In the genomic region with DNA sequence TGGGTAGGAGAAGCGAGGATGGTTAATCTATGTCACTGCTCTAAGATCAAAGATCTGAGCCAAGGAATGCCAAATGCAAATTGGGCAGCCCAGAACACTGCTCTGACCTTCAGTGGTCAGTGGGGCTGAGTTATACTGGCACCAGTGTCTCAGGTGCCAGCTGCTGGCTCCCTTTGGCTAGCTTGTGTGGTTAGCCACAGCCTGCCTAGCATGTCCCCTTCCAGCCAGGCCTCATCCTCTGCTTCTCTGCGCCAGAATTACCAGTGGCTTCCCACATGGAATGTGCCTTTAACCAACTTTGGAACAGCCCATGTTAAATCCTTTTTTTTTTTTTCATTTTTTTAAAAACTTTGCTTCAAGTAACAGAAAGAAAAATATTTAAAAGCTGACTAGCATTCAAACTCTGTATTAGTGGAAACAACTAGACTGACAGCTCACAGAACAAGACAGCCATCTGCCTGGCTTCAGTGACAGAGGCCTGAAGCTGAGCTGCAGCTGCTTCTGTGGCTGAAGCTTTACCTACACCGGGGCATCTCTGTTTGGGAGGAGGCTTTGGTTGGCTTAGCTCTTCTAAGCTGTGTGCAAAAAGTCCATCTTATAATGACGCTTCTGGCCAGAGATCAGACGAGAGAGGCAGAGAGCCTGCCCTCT, we compare ENCODE assay signal across 27 mouse cellular contexts. TPM values are rescaled to one million over a fixed set of nuclear protein-coding genes. Genes with fewer than 3 reads are reported as not detected.
A peak's percentile ranks its signal among the peaks of the same experiment; 100 is the strongest.
DNase-seq lines count a peak whose midpoint lies in the region; ATAC-seq and TF ChIP-seq lines count a peak whose summit lies in the region.
"Had no signal": no experiment of that assay in that cellular context is flagged by ENCODE, and none has a peak within 500 bp of the region (broad histone marks: within the 10 kb centered on the region; RNA-seq: fewer than 3 reads in every experiment).

No protein-coding gene starts in this region.

- H3K27me3 ChIP-seq in embryonic facial prominence, embryonic 13.5 days, result no peaks in the 10 kb centered on the region
- H3K27me3 ChIP-seq in embryonic facial prominence, embryonic 10.5 days (replicated peaks; ENCODE audit: low read depth, poor library complexity, severe bottlenecking), result no peaks in the 10 kb centered on the region
- no peaks in the 10 kb centered on the region for H3K27me3 ChIP-seq in megakaryocyte, embryonic 14.5 days (replicated peaks)
- no peaks in the 10 kb centered on the region for H3K27me3 ChIP-seq in CH12.LX (replicated peaks)
- H3K27me3 ChIP-seq: forebrain, embryonic 15.5 days; limb, embryonic 13.5 days; midbrain, embryonic 13.5 days; neural tube, embryonic 12.5 days had no signal

- peaks cover 13% of the 10 kb centered on the region; the same call in 1 of the 2 replicates for H3K4me1 ChIP-seq in embryonic facial prominence, embryonic 13.5 days
- H3K4me1 ChIP-seq in embryonic facial prominence, embryonic 10.5 days, result no peaks in the 10 kb centered on the region
- H3K4me1 ChIP-seq in megakaryocyte, embryonic 14.5 days, result peaks cover 99% of the 10 kb centered on the region
- peaks cover 45 to 68% of the 10 kb centered on the region in 2 experiments for H3K4me1 ChIP-seq in CH12.LX (ENCODE audit: control insufficient read depth in 1 of 2, insufficient read depth in 2 of 2)
- peaks cover 4% of the 10 kb centered on the region for H3K4me1 ChIP-seq in embryonic fibroblast, embryonic 13.5 days (ENCODE audit: control insufficient read depth, insufficient read depth, low read length)
- H3K4me1 ChIP-seq: neural tube, embryonic 12.5 days had no signal

- peak overlapping the region; percentile 72 for H3K27ac ChIP-seq in embryonic facial prominence, embryonic 13.5 days
- no peak overlapping the region for H3K27ac ChIP-seq in embryonic facial prominence, embryonic 10.5 days (replicated peaks)
- no peak overlapping the region for H3K27ac ChIP-seq in CH12.LX (ENCODE audit: insufficient read depth, low read depth)
- H3K27ac ChIP-seq in embryonic fibroblast, embryonic 13.5 days (ENCODE audit: insufficient read depth, low read length), result peak overlapping the region; percentile 62
- H3K27ac ChIP-seq: forebrain, embryonic 15.5 days; hindbrain, embryonic 10.5 days; kidney, postnatal 0 days; limb, embryonic 13.5 days; midbrain, embryonic 13.5 days; neural tube, embryonic 12.5 days had no signal

- in situ Hi-C loops in CH12.LX (cut with MboI; ENCODE audit: low pct_ligation_motif_present, low pct_unique_long_range_greater_than_20kb, low sequenced_read_pairs), result no loop called here

- no peaks in the 10 kb centered on the region for H3K9me3 ChIP-seq in embryonic facial prominence, embryonic 13.5 days
- no peaks in the 10 kb centered on the region for H3K9me3 ChIP-seq in embryonic facial prominence, embryonic 10.5 days
- no peaks in the 10 kb centered on the region for H3K9me3 ChIP-seq in megakaryocyte, embryonic 14.5 days
- no peaks in the 10 kb centered on the region for H3K9me3 ChIP-seq in CH12.LX (replicated peaks; ENCODE audit: low read length)
- H3K9me3 ChIP-seq: forebrain, embryonic 15.5 days; hindbrain, embryonic 10.5 days; limb, embryonic 13.5 days; midbrain, embryonic 13.5 days; neural tube, embryonic 12.5 days had no signal

- dilution Hi-C loops in CH12.LX (cut with MboI; ENCODE audit: extremely low pct_ligation_motif_present, extremely low pct_unique_long_range_greater_than_20kb, low sequenced_read_pairs), result no loop called here

- TF ChIP-seq CTCF in CH12.LX (conservative IDR thresholded peaks at IDR 0.05 in 1 of 2, IDR thresholded peaks at IDR 0.05 in 1 of 2; ENCODE audit: low read depth in 2 of 2, low read length in 2 of 2), result no peak
- TF ChIP-seq CTCF in embryonic fibroblast, embryonic 13.5 days (IDR thresholded peaks at IDR 0.05; ENCODE audit: borderline replicate concordance, insufficient read depth, low read length), result no peak

- H3K4me3 ChIP-seq in embryonic facial prominence, embryonic 13.5 days, result no peak overlapping the region
- H3K4me3 ChIP-seq in embryonic facial prominence, embryonic 10.5 days, result no peak overlapping the region
- peak overlapping the region; percentile 56 for H3K4me3 ChIP-seq in megakaryocyte, embryonic 14.5 days (replicated peaks)
- H3K4me3 ChIP-seq in CH12.LX (replicated peaks in 1 of 3; ENCODE audit: low read depth in 2 of 3, low read length in 2 of 3, poor library complexity in 1 of 3), result no peak overlapping the region
- H3K4me3 ChIP-seq in embryonic fibroblast, embryonic 13.5 days (ENCODE audit: insufficient read depth, low read length), result no peak overlapping the region
- H3K4me3 ChIP-seq: forebrain, embryonic 15.5 days; hindbrain, embryonic 10.5 days; limb, embryonic 13.5 days; midbrain, embryonic 13.5 days; neural tube, embryonic 12.5 days had no signal

- H3K9ac ChIP-seq in embryonic facial prominence, embryonic 13.5 days, result no peak overlapping the region
- no peak overlapping the region for H3K9ac ChIP-seq in CH12.LX (ENCODE audit: insufficient read depth, low read depth)
- H3K9ac ChIP-seq: forebrain, embryonic 15.5 days; limb, embryonic 13.5 days; midbrain, embryonic 13.5 days; neural tube, embryonic 12.5 days had no signal

- ATAC-seq in embryonic facial prominence, embryonic 13.5 days (ENCODE audit: insufficient number of reproducible peaks, insufficient read depth, low FRiP score, low TSS enrichment, low read depth), result no peak
- no peak for ATAC-seq in megakaryocyte, adult 5-6 weeks (ENCODE audit: poor library complexity, severe bottlenecking)
- ATAC-seq: forebrain, embryonic 15.5 days; inflammation-experienced regulatory T-cells, adult 6 months; lung, postnatal 0 days; midbrain, embryonic 13.5 days had no signal

- H3K4me2 ChIP-seq in embryonic facial prominence, embryonic 13.5 days, result no peak overlapping the region
- no peak overlapping the region for H3K4me2 ChIP-seq in CH12.LX (ENCODE audit: insufficient read depth, low read depth, poor library complexity, severe bottlenecking)
- H3K4me2 ChIP-seq: forebrain, embryonic 15.5 days; heart, embryonic 11.5 days; limb, embryonic 13.5 days; midbrain, embryonic 13.5 days; neural tube, embryonic 12.5 days had no signal

- TF ChIP-seq RAD21 in CH12.LX (IDR thresholded peaks at IDR 0.05; ENCODE audit: low read depth, low read length), result no peak

- 62% methylated on average over 5 of the region's 5 CpGs for WGBS in embryonic facial prominence, embryonic 13.5 days
- WGBS in embryonic facial prominence, embryonic 10.5 days, result 73% methylated on average over 5 of the region's 5 CpGs

- no peak for DNase-seq in embryonic facial prominence, embryonic 10.5 days (ENCODE audit: low spot score)
- no peak for DNase-seq in CH12.LX (ENCODE audit: extremely low read depth)
- DNase-seq in kidney, adult 18-20 months, result no peak
- DNase-seq in adrenal gland, postnatal 4 days (ENCODE audit: low spot score in 2 of 2), result no peak
- DNase-seq: adrenal gland, postnatal 10 days; cerebellum, adult 9-10 months; gastrocnemius, postnatal 14 days; heart, adult 11 months; heart, postnatal 10 days; kidney, adult 2 months; right cerebral cortex, postnatal 14 days; spleen, adult 18-20 months; thymus, postnatal 25 days had no signal

- TF ChIP-seq EP300 in CH12.LX (IDR thresholded peaks at IDR 0.05; ENCODE audit: low read length), result peak; percentile 47

- no peak for TF ChIP-seq POLR2A in CH12.LX (IDR thresholded peaks at IDR 0.05; ENCODE audit: low read depth, low read length)
- TF ChIP-seq POLR2A in embryonic fibroblast, embryonic 13.5 days (IDR thresholded peaks at IDR 0.05; ENCODE audit: low read depth, low read length), result no peak

- peaks cover 5% of the 10 kb centered on the region; the same call in 1 of the 2 replicates for H3K79me2 ChIP-seq in CH12.LX (replicated peaks; ENCODE audit: control insufficient read depth, extremely low read depth, insufficient read depth, poor library complexity, severe bottlenecking)

- H3K36me3 ChIP-seq in embryonic facial prominence, embryonic 13.5 days, result no peaks in the 10 kb centered on the region
- no peaks in the 10 kb centered on the region for H3K36me3 ChIP-seq in embryonic facial prominence, embryonic 10.5 days (replicated peaks)
- H3K36me3 ChIP-seq in megakaryocyte, embryonic 14.5 days (replicated peaks; ENCODE audit: low read length), result peaks cover 28% of the 10 kb centered on the region
- H3K36me3 ChIP-seq in CH12.LX (replicated peaks in 1 of 2; ENCODE audit: control insufficient read depth in 1 of 2, insufficient read depth in 1 of 2, low read length in 1 of 2), result no peaks in the 10 kb centered on the region
- H3K36me3 ChIP-seq: forebrain, embryonic 15.5 days; hindbrain, embryonic 10.5 days; limb, embryonic 13.5 days; midbrain, embryonic 13.5 days; neural tube, embryonic 12.5 days had no signal

TF ChIP-seq in CH12.LX, 34 proteins besides CTCF, POLR2A, EP300 and RAD21 (continues in another document):
- TF ChIP-seq JUND (conservative IDR thresholded peaks at IDR 0.05; ENCODE audit: low read depth, low read length) (no peak), MXI1 (IDR thresholded peaks at IDR 0.05; ENCODE audit: low read depth, low read length) (no peak), ZKSCAN1 (IDR thresholded peaks at IDR 0.05; ENCODE audit: borderline replicate concordance, low read depth, low read length) (no peak)

RNA-seq across cellular contexts. Expression of a gene that starts 10.4 kb away (rescaled TPM):
- polyA plus RNA-seq in embryonic facial prominence, embryonic 13.5 days (2015; fragmentation: Nextera tagmentation; extraction: Ambion mirVana), result 0.67 and 0.84 TPM in 2 replicates
- polyA plus RNA-seq in embryonic facial prominence, embryonic 10.5 days (2016; fragmentation: Nextera tagmentation; extraction: Ambion mirVana), result 0.15 and 0.19 TPM in 2 replicates
- polyA plus RNA-seq in megakaryocyte, embryonic 14.5 days (2012; ENCODE audit: insufficient read depth, low replicate concordance), result 1.3 TPM in 1 of 2 replicates, not detected in the other
- 0.30 and 0.54 TPM in 2 replicates for total RNA-seq in megakaryocyte, adult 5-6 weeks (2015)
- 0.04 TPM in 1 of 2 replicates, not detected in the other for total RNA-seq in megakaryocyte, adult 5-6 weeks (2017)
- total RNA-seq in CH12.LX (2012; rRNA removed) (6.5 and 8.5 TPM in 2 replicates), CH12.LX (2014; rRNA removed) (2.8 and 3.0 TPM in 2 replicates)
- 3.6 and 3.9 TPM in 2 replicates for polyA plus RNA-seq in CH12.LX (2012; ENCODE audit: insufficient read length, low read depth)
- polyA plus RNA-seq in embryonic fibroblast, embryonic 13.5 days (2011; ENCODE audit: insufficient read length, low read depth, missing spikeins), result 1.2 and 1.7 TPM in 2 replicates
- 1 to 10 TPM; 8.5 to 9.8 TPM for total RNA-seq in adrenal gland, postnatal 4 days (2021)
- total RNA-seq: MEL had no signal
- polyA plus RNA-seq: inflammation-experienced regulatory T-cells, adult 6 months had no signal

RNA-seq across cellular contexts. Expression of a gene that starts 41.5 kb away (rescaled TPM):
- polyA plus RNA-seq in embryonic facial prominence, embryonic 13.5 days (2015; fragmentation: Nextera tagmentation; extraction: Ambion mirVana), result 3.5 and 3.7 TPM in 2 replicates
- 2.2 and 2.8 TPM in 2 replicates for polyA plus RNA-seq in embryonic facial prominence, embryonic 10.5 days (2016; fragmentation: Nextera tagmentation; extraction: Ambion mirVana)
- polyA plus RNA-seq in megakaryocyte, embryonic 14.5 days (2012; ENCODE audit: insufficient read depth, low replicate concordance), result 33.3 and 55.7 TPM in 2 replicates
- total RNA-seq in megakaryocyte, adult 5-6 weeks (2015), result 87.8 and 90.2 TPM in 2 replicates
- 157 and 178 TPM in 2 replicates for total RNA-seq in megakaryocyte, adult 5-6 weeks (2017)
- 151 and 163 TPM in 2 replicates for total RNA-seq in CH12.LX (2012; rRNA removed)
- 108 and 117 TPM in 2 replicates for total RNA-seq in CH12.LX (2014; rRNA removed)
- polyA plus RNA-seq in CH12.LX (2012; ENCODE audit: insufficient read length, low read depth), result 171 and 185 TPM in 2 replicates
- polyA plus RNA-seq in embryonic fibroblast, embryonic 13.5 days (2011; ENCODE audit: insufficient read length, low read depth, missing spikeins), result 2.4 and 5.4 TPM in 2 replicates
- 1 to 10 TPM; 6.9 to 8.7 TPM for total RNA-seq in adrenal gland, postnatal 4 days (2021)

Comparison
In these comparisons a context has a peak if more than half of its experiments do, and no peak if none do; other contexts are left out.
1. H3K27ac ChIP-seq: peak in embryonic facial prominence, embryonic 13.5 days (single experiment) and embryonic fibroblast, embryonic 13.5 days (single experiment); none in embryonic facial prominence, embryonic 10.5 days (single experiment) and CH12.LX (single experiment).